Mouse (Mus musculus): ENCODE measurements around the gene Trpv5.

DNA sequence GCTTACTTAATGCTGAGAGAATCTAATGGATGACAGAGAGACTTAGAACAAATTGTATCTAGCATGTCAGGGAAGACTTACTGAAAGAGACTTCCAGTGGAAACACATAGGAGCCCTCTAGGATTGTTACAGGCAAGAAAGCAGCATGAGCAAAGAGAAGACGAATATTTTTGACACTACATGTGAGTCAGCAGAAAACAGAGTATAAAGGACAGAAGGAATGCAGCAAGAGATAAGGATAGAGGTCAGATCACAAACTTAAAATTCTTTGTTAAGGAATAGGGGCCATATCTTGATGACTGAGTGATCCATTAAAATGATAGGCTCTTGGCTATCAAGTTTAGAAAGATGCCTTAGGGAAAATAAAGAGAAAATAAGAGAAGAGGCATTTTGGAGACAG lies 20.7 kb upstream of the Trpv5 start:
- no peak for TF ChIP-seq USF1 (IDR thresholded peaks at IDR 0.05; ENCODE audit: low read depth)
- TF ChIP-seq POLR2A (IDR thresholded peaks at IDR 0.05; ENCODE audit: insufficient read length, low read depth) = no peak
- no peak for TF ChIP-seq CEBPB (IDR thresholded peaks at IDR 0.05; ENCODE audit: insufficient read depth, poor library complexity, severe bottlenecking)
- TF ChIP-seq POLR2AphosphoS2 (IDR thresholded peaks at IDR 0.05; ENCODE audit: insufficient read length, low read depth) = no peak
- no peak for TF ChIP-seq MYOD1 (IDR thresholded peaks at IDR 0.05; ENCODE audit: control insufficient read depth in 1 of 3, insufficient read length in 2 of 3, low read depth in 2 of 3)
- no peak for TF ChIP-seq REST (IDR thresholded peaks at IDR 0.05; ENCODE audit: insufficient read depth, insufficient read length)

Data from myocyte (in vitro differentiated cells).